Mouse (Mus musculus) lung, embryonic 14.5 days (tissue): ENCODE measurements at regions not wholly inside any gene's neighbourhood (a gene's known extent, or its start where the extent isn't known, plus 50 kb on each side); places are given as distances from the start of the nearest gene placed in this dataset.
A peak's percentile ranks its signal among the peaks of the same experiment; 100 is the strongest.

ENCODE experiments used
- ATAC-seq: fragments of 200-750 bp; cut with Nextera tagmentation; 2 replicates; pipeline ENCODE4 v1.8.0; 2017; ENCODE audit warnings: mild to moderate bottlenecking, moderate TSS enrichment, moderate library complexity; ENCODE audit not compliant: insufficient read depth
- DNase-seq: peaks from one replicate; pipeline ENCODE4 v3.0.0-alpha.2; 2015
- H3K27ac ChIP-seq: fragments of 300-500 bp; sonication (generic); 2 replicates; pipeline ENCODE4 v1.5.1; 2014; ENCODE audit warnings: low read depth, mild to moderate bottlenecking, moderate library complexity
- H3K27me3 ChIP-seq: fragments of 300-500 bp; sonication (generic); 2 replicates; pipeline ENCODE4 v1.6.1; 2014; ENCODE audit warnings: low read length, control low read depth; ENCODE audit not compliant: insufficient read depth
- H3K36me3 ChIP-seq: fragments of 300-500 bp; sonication (generic); 2 replicates; pipeline ENCODE4 v1.6.1; 2014; ENCODE audit warnings: control low read depth; ENCODE audit not compliant: insufficient read depth
- H3K4me1 ChIP-seq: fragments of 300-500 bp; sonication (generic); 2 replicates; pipeline ENCODE4 v1.6.1; 2014; ENCODE audit warnings: antibody characterized with exemption, control low read depth; ENCODE audit not compliant: insufficient read depth
- H3K4me2 ChIP-seq: fragments of 300-500 bp; sonication (generic); 2 replicates; pipeline ENCODE4 v1.6.1; 2014; ENCODE audit warnings: mild to moderate bottlenecking
- H3K4me3 ChIP-seq: fragments of 300-500 bp; sonication (generic); 2 replicates; pipeline ENCODE4 v1.5.1; 2014; ENCODE audit warnings: low read depth, low read length
- H3K9ac ChIP-seq: fragments of 300-500 bp; sonication (generic); 2 replicates; pipeline ENCODE4 v1.6.1; 2014
- H3K9me3 ChIP-seq: fragments of 300-500 bp; sonication (generic); 2 replicates; pipeline ENCODE4 v1.6.1; 2016; ENCODE audit warnings: low read depth, low read length, control low read depth
- CTCF ChIP-seq: IDR thresholded peaks from 2 replicates; pipeline ENCODE4 v1.5.1; 2016; ENCODE audit warnings: antibody characterized with exemption, low read depth
- WGBS: fragments of 180-500 bp; shearing (Covaris S2); extraction: QIAGEN DNeasy Blood & Tissue Kit; methylation state at CpG from one replicate; pipeline ENCODE4 v1.1.7; 2014; 5-methylcytosine and 5-hydroxymethylcytosine counted together

DNA sequence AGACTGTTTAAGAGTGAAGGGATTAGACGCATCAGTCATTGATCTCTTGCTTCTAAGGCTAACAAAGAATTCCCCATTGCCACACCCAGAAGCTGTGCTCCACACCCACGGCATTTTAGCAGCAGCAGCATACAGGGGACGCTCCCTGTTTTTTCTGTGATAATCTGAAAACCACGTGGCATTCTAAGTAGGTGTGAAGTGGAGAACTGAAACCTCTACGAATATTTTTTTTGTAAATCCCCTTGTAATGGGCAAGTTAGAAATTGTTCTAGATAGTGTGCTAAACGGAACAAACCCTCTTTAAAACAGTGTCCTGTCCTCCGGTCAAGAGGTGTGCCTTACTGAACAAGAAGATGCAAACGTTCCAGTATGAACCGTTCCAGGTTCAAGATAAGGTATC, 325.8 kb upstream of the Epha4 start:
- H3K36me3 ChIP-seq: no peaks in the 10 kb centered on the region

DNA sequence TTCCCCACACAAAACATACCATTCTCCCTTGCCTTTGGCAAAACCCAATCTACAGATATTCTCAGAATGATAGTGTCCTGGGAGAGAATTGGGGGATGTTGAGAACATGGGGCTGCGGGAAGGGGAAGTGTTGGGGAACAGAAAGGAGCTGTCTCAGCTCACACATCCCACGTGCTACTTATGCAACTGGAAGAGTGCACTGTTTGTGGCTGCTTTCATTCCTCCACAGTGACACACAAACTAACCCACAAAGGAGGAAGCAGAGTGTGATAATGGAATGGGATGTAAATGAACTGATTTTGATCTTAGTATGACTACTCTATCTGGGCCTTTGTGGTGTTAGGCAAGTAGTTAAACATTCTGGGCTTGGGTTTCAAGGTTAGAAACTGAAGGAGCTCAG, 317.3 kb upstream of the Epha4 start:
- no peaks in the 10 kb centered on the region for H3K4me1 ChIP-seq
- WGBS: 35% methylated on average over 2 of the region's 2 CpGs
- H3K27ac ChIP-seq: no peak overlapping the region
- no peaks in the 10 kb centered on the region for H3K36me3 ChIP-seq
- H3K9me3 ChIP-seq: no peaks in the 10 kb centered on the region
- ATAC-seq (no peak), DNase-seq (no peak)
- no peak overlapping the region for H3K9ac ChIP-seq
- H3K4me3 ChIP-seq: no peak overlapping the region
- no peak for TF ChIP-seq CTCF
- no peak overlapping the region for H3K4me2 ChIP-seq
- H3K27me3 ChIP-seq: no peaks in the 10 kb centered on the region

More for the DNA sequence above, 325.8 kb upstream of the Epha4 start:
- Histone ChIP-seq H3K4me1 (no peaks in the 10 kb centered on the region), H3K27ac (no peak overlapping the region), H3K9ac (no peak overlapping the region), H3K4me2 (no peak overlapping the region), H3K9me3 (no peaks in the 10 kb centered on the region), H3K27me3 (no peaks in the 10 kb centered on the region), H3K4me3 (no peak overlapping the region)
- 50% methylated on average over 9 of the region's 9 CpGs for WGBS
- TF ChIP-seq CTCF: no peak
- no peak for DNase-seq
- no peak for ATAC-seq

DNA sequence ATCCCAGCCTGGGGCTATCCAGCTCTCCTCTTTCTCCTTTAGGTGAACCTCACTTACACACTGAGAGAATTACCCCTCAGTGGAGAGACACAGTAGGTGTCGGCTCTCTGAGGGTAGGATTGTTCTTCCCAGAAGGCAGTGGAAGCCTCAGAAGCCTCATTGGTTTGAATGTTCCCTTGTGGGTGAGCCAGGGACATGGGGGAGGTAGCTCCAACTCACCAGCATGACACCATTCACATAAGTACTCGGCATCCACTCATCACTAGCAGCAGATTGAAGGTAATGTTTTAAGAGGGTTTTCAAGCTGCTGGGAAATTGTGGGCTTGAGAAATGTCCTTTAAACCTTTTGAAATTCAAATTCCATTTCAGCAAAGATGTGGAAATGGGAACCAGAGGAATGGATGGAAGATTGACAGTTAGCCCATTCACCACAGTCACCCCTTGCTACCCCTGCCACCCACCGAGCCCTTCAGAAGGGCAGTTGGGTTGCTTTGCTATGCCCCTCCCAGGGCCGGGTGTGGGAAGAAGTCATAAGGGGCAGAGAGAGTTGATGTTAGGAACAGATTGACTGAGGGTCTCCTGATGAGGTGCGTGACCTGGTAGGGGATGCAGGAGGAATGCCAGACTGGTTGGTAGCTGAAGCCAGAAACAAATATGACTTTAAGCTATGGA, 310.0 kb upstream of the Epha4 start:
- H3K4me1 ChIP-seq: no peaks in the 10 kb centered on the region
- WGBS: 43% methylated on average over 5 of the region's 5 CpGs

GRCm38 (mm10) chr1:77823801-77824687, 309.2 kb upstream of the Epha4 start:
- ATAC-seq: peak; percentile 90
- H3K4me2 ChIP-seq: peak overlapping the region; percentile 35

More for the DNA sequence above, 310.0 kb upstream of the Epha4 start:
- H3K4me3 ChIP-seq: no peak overlapping the region
- ATAC-seq (no peak), DNase-seq (no peak)
- H3K9me3 ChIP-seq: no peaks in the 10 kb centered on the region
- no peak overlapping the region for H3K9ac ChIP-seq
- no peaks in the 10 kb centered on the region for H3K27me3 ChIP-seq
- H3K36me3 ChIP-seq: no peaks in the 10 kb centered on the region
- TF ChIP-seq CTCF: no peak
- no peak overlapping the region for H3K4me2 ChIP-seq
- no peak overlapping the region for H3K27ac ChIP-seq

GRCm38 (mm10) chr1:77820101-77820500, 305.2 kb upstream of the Epha4 start:
- Histone ChIP-seq H3K27ac (no peak overlapping the region), H3K9me3 (no peaks in the 10 kb centered on the region), H3K4me3 (no peak overlapping the region), H3K36me3 (no peaks in the 10 kb centered on the region), H3K4me2 (no peak overlapping the region), H3K27me3 (no peaks in the 10 kb centered on the region), H3K4me1 (no peaks in the 10 kb centered on the region), H3K9ac (no peak overlapping the region)
- no peak for TF ChIP-seq CTCF
- ATAC-seq: no peak
- WGBS: 76% methylated on average over 2 of the region's 2 CpGs
- no peak for DNase-seq

More at GRCm38 (mm10) chr1:77823801-77824687, 309.2 kb upstream of the Epha4 start:
- Histone ChIP-seq H3K9me3 (no peaks in the 10 kb centered on the region), H3K27me3 (no peaks in the 10 kb centered on the region), H3K36me3 (no peaks in the 10 kb centered on the region), H3K4me3 (no peak overlapping the region), H3K4me1 (no peaks in the 10 kb centered on the region), H3K9ac (no peak overlapping the region), H3K27ac (no peak overlapping the region)
- DNase-seq: peak; percentile 74
- 23% methylated on average over 10 of the region's 10 CpGs for WGBS
- TF ChIP-seq CTCF: no peak

GRCm38 (mm10) chr1:77815451-77815850, 300.6 kb upstream of the Epha4 start:
- Histone ChIP-seq H3K4me1 (no peaks in the 10 kb centered on the region), H3K36me3 (no peaks in the 10 kb centered on the region), H3K9me3 (no peaks in the 10 kb centered on the region), H3K4me2 (no peak overlapping the region), H3K27me3 (no peaks in the 10 kb centered on the region), H3K9ac (no peak overlapping the region), H3K27ac (no peak overlapping the region), H3K4me3 (no peak overlapping the region)
- no peak for TF ChIP-seq CTCF
- 74% methylated on average over 4 of the region's 4 CpGs for WGBS
- DNase-seq (peak; percentile 10), ATAC-seq (no peak)

DNA sequence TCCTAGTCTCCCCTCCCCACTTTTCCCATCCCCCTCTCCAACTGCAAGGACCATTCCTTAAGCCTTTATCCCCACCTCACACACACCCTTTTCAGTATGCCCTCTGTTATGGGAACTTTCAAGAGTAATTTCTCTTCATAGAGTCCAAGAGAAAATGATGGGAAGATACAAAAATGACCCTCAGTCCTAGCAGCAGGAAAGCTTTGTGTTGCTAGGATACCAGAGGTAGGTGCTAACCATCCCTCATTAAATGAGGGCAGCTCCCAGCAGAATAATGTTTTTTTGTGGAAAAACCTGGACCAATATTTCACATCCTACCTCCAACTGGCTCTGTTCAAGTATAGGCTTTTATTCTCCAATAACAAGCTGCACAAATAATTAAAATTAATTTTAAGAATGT, 296.7 kb upstream of the Epha4 start:
- Histone ChIP-seq H3K36me3 (no peaks in the 10 kb centered on the region), H3K9ac (no peak overlapping the region), H3K27ac (no peak overlapping the region), H3K4me1 (no peaks in the 10 kb centered on the region), H3K4me2 (no peak overlapping the region), H3K4me3 (no peak overlapping the region), H3K9me3 (no peaks in the 10 kb centered on the region), H3K27me3 (no peaks in the 10 kb centered on the region)
- TF ChIP-seq CTCF: no peak
- ATAC-seq (no peak), DNase-seq (no peak)
